Mouse (Mus musculus) frontal cortex, postnatal 14 days (tissue): Measurements from ENCODE around the gene Urm1.

Experiments
- DNase-seq, 2 experiments: peaks; one replicate each; pipeline ENCODE4 v3.0.0; 2022; ENCODE audit warnings: low spot score in 2 of 2

Gene Urm1

GRCm38 (mm10) chr2:29827709-29828024 is 7.8 kb downstream of the Urm1 start:
- no peak for DNase-seq

GRCm38 (mm10) chr2:29831106-29831505 is 11.2 kb downstream of the Urm1 start:
- DNase-seq: peak in 1 of 2 experiments; percentile 47

GRCm38 (mm10) chr2:29833796-29834195 is 13.9 kb downstream of the Urm1 start:
- no peak for DNase-seq

GRCm38 (mm10) chr2:29835391-29835899 is 15.6 kb downstream of the Urm1 start:
- no peak for DNase-seq

GRCm38 (mm10) chr2:29839460-29839859 is 19.6 kb downstream of the Urm1 start:
- DNase-seq: no peak

GRCm38 (mm10) chr2:29843231-29844105 is 23.6 kb downstream of the Urm1 start:
- no peak for DNase-seq

GRCm38 (mm10) chr2:29844115-29844514 is 24.2 kb downstream of the Urm1 start:
- no peak for DNase-seq

- DNase-seq: no peak
Measured at GRCm38 (mm10) chr2:29844661-29845060, 24.8 kb downstream of the Urm1 start.

- no peak for DNase-seq
Measured at GRCm38 (mm10) chr2:29845636-29846035, 25.8 kb downstream of the Urm1 start.

GRCm38 (mm10) chr2:29846061-29846853 is 26.4 kb downstream of the Urm1 start:
- no peak for DNase-seq

GRCm38 (mm10) chr2:29846911-29847310 is 27.0 kb downstream of the Urm1 start:
- no peak for DNase-seq

- no peak for DNase-seq
Measured at GRCm38 (mm10) chr2:29849041-29849440, 29.2 kb downstream of the Urm1 start.

GRCm38 (mm10) chr2:29849841-29850480 is 30.1 kb downstream of the Urm1 start:
- DNase-seq: no peak

GRCm38 (mm10) chr2:29852957-29853485 is 33.1 kb downstream of the Urm1 start:
- DNase-seq: no peak

- DNase-seq: no peak
Measured at GRCm38 (mm10) chr2:29853736-29854135, 33.9 kb downstream of the Urm1 start.

GRCm38 (mm10) chr2:29855585-29856210 is 35.8 kb downstream of the Urm1 start:
- DNase-seq: no peak

GRCm38 (mm10) chr2:29856451-29857260 is 36.8 kb downstream of the Urm1 start:
- DNase-seq: no peak

- no peak for DNase-seq
Measured at GRCm38 (mm10) chr2:29857341-29857740, 37.5 kb downstream of the Urm1 start.

GRCm38 (mm10) chr2:29857967-29858366 is 38.1 kb downstream of the Urm1 start:
- DNase-seq: no peak

GRCm38 (mm10) chr2:29858748-29859473 is 39.0 kb downstream of the Urm1 start:
- DNase-seq: peak in 1 of 2 experiments; percentile 50
